ENCODE assay signal across 16 mouse cellular contexts in the genomic region with DNA sequence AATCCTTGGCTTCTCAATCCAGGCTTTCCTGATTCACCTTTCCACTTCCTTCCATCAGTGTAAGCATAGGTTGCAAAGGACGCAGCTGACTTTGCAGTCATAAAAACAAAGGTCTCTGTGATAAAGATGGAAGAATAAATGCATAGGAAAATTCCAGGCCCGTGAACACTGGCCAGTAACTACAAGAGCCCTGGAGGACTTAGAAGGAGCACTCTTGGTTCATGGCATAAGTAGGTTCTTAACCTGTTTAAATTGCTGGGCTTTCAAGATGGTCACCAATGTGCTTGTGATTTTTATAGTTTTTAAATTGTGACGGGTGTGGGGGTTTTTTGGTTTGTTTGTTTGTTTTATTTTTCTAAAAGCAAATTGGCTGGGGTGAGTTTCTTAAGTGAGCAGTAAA. TPM values are rescaled to one million over a fixed set of nuclear protein-coding genes. Genes with fewer than 3 reads are reported as not detected.
A peak's percentile ranks its signal among the peaks of the same experiment; 100 is the strongest.
DNase-seq lines count a peak whose midpoint lies in the region; ATAC-seq and TF ChIP-seq lines count a peak whose summit lies in the region.
"Had no signal": no experiment of that assay in that cellular context is flagged by ENCODE, and none has a peak within 500 bp of the region (broad histone marks: within the 10 kb centered on the region; RNA-seq: fewer than 3 reads in every experiment).

No protein-coding gene starts in this region.

- intact Hi-C loops in heart, postnatal 14 days (cut with DNase I): no loop called here

- H3K27ac ChIP-seq in heart, embryonic 15.5 days: peak overlapping the region; percentile 81
- H3K27ac ChIP-seq in lung, embryonic 14.5 days (ENCODE audit: low read depth): peak overlapping the region; percentile 87; the same call in 1 of the 2 replicates
- peak overlapping the region; percentile 87 for H3K27ac ChIP-seq in embryonic facial prominence, embryonic 15.5 days (replicated peaks)
- peak overlapping the region; percentile 74 for H3K27ac ChIP-seq in small intestine, adult 2 months (ENCODE audit: insufficient read depth, low read depth, low read length)
- no peak overlapping the region for H3K27ac ChIP-seq in forebrain, embryonic 12.5 days
- H3K27ac ChIP-seq: hindbrain, embryonic 15.5 days; liver, embryonic 13.5 days; midbrain, embryonic 12.5 days; neural tube, embryonic 15.5 days had no signal

- no peak overlapping the region for H3K4me2 ChIP-seq in heart, embryonic 15.5 days
- no peak overlapping the region for H3K4me2 ChIP-seq in lung, embryonic 14.5 days
- no peak overlapping the region for H3K4me2 ChIP-seq in embryonic facial prominence, embryonic 15.5 days (replicated peaks)
- no peak overlapping the region for H3K4me2 ChIP-seq in forebrain, embryonic 12.5 days
- H3K4me2 ChIP-seq: hindbrain, embryonic 15.5 days; liver, embryonic 13.5 days; midbrain, embryonic 12.5 days; neural tube, embryonic 15.5 days had no signal

- no peaks in the 10 kb centered on the region for H3K36me3 ChIP-seq in heart, embryonic 15.5 days
- peaks cover 9% of the 10 kb centered on the region; the same call in 1 of the 2 replicates for H3K36me3 ChIP-seq in lung, embryonic 14.5 days (ENCODE audit: insufficient read depth)
- H3K36me3 ChIP-seq in embryonic facial prominence, embryonic 15.5 days: no peaks in the 10 kb centered on the region
- no peaks in the 10 kb centered on the region for H3K36me3 ChIP-seq in small intestine, adult 2 months (ENCODE audit: control insufficient read depth, insufficient read depth, low read length)
- H3K36me3 ChIP-seq in forebrain, embryonic 12.5 days (replicated peaks): no peaks in the 10 kb centered on the region
- H3K36me3 ChIP-seq: hindbrain, embryonic 15.5 days; liver, embryonic 13.5 days; midbrain, embryonic 12.5 days; neural tube, embryonic 15.5 days had no signal

- H3K4me3 ChIP-seq in heart, embryonic 15.5 days: no peak overlapping the region
- no peak overlapping the region for H3K4me3 ChIP-seq in lung, embryonic 14.5 days (ENCODE audit: low read depth, low read length)
- H3K4me3 ChIP-seq in embryonic facial prominence, embryonic 15.5 days (replicated peaks): no peak overlapping the region
- H3K4me3 ChIP-seq in small intestine, adult 2 months (ENCODE audit: low read depth, low read length): no peak overlapping the region
- H3K4me3 ChIP-seq in forebrain, embryonic 12.5 days (replicated peaks): no peak overlapping the region
- H3K4me3 ChIP-seq: hindbrain, embryonic 15.5 days; liver, embryonic 13.5 days; midbrain, embryonic 12.5 days; myocyte; neural tube, embryonic 15.5 days had no signal

- H3K27me3 ChIP-seq in heart, embryonic 15.5 days: no peaks in the 10 kb centered on the region
- no peaks in the 10 kb centered on the region for H3K27me3 ChIP-seq in lung, embryonic 14.5 days (ENCODE audit: insufficient read depth, low read length)
- H3K27me3 ChIP-seq in embryonic facial prominence, embryonic 15.5 days: no peaks in the 10 kb centered on the region
- no peaks in the 10 kb centered on the region for H3K27me3 ChIP-seq in small intestine, adult 2 months (ENCODE audit: control insufficient read depth, insufficient read depth, low read length)
- no peaks in the 10 kb centered on the region for H3K27me3 ChIP-seq in forebrain, embryonic 12.5 days
- H3K27me3 ChIP-seq: hindbrain, embryonic 15.5 days; liver, embryonic 13.5 days; midbrain, embryonic 12.5 days; neural tube, embryonic 15.5 days had no signal

- ATAC-seq in heart, embryonic 15.5 days (replicated peaks; ENCODE audit: insufficient number of reproducible peaks, insufficient read depth, low FRiP score, low read depth): no peak
- ATAC-seq in lung, embryonic 14.5 days (ENCODE audit: insufficient read depth): no peak
- no peak for ATAC-seq in embryonic facial prominence, embryonic 15.5 days (ENCODE audit: insufficient number of reproducible peaks, low FRiP score, low TSS enrichment, low read depth)
- ATAC-seq in forebrain, embryonic 12.5 days (ENCODE audit: low FRiP score): no peak
- ATAC-seq: forebrain, embryonic 14.5 days had no signal

- no peak overlapping the region for H3K9ac ChIP-seq in heart, embryonic 15.5 days
- no peak overlapping the region for H3K9ac ChIP-seq in lung, embryonic 14.5 days
- no peak overlapping the region for H3K9ac ChIP-seq in embryonic facial prominence, embryonic 15.5 days
- H3K9ac ChIP-seq in forebrain, embryonic 12.5 days: no peak overlapping the region
- H3K9ac ChIP-seq: hindbrain, embryonic 15.5 days; liver, embryonic 13.5 days; midbrain, embryonic 12.5 days; neural tube, embryonic 15.5 days had no signal

- peaks cover 94% of the 10 kb centered on the region for H3K4me1 ChIP-seq in heart, embryonic 15.5 days (replicated peaks)
- peaks cover 41% of the 10 kb centered on the region for H3K4me1 ChIP-seq in lung, embryonic 14.5 days (ENCODE audit: insufficient read depth)
- peaks cover 68% of the 10 kb centered on the region for H3K4me1 ChIP-seq in embryonic facial prominence, embryonic 15.5 days
- peaks cover 49% of the 10 kb centered on the region; the same call in 1 of the 2 replicates for H3K4me1 ChIP-seq in small intestine, adult 2 months (ENCODE audit: control insufficient read depth, insufficient read depth, insufficient read length, low read length)
- no peaks in the 10 kb centered on the region for H3K4me1 ChIP-seq in forebrain, embryonic 12.5 days
- H3K4me1 ChIP-seq: midbrain, embryonic 12.5 days had no signal

- WGBS in heart, embryonic 15.5 days: 73% methylated on average over 3 of the region's 3 CpGs
- WGBS in lung, embryonic 14.5 days: 59% methylated on average over 3 of the region's 3 CpGs
- 81% methylated on average over 3 of the region's 3 CpGs for WGBS in embryonic facial prominence, embryonic 15.5 days
- WGBS in small intestine, adult 2 months: 60% methylated on average over 3 of the region's 3 CpGs
- 88% methylated on average over 3 of the region's 3 CpGs for WGBS in forebrain, embryonic 12.5 days

- TF ChIP-seq CTCF in lung, embryonic 14.5 days (IDR thresholded peaks at IDR 0.05; ENCODE audit: low read depth): no peak
- TF ChIP-seq CTCF in small intestine, adult 2 months (IDR thresholded peaks at IDR 0.05; ENCODE audit: extremely low read depth, insufficient read length, insufficient replicate concordance, low read depth, low read length): no peak

- no peak for TF ChIP-seq POLR2A in small intestine, adult 2 months (IDR thresholded peaks at IDR 0.05; ENCODE audit: low read depth, low read length)

- no peak for DNase-seq in heart, postnatal 14 days
- no peak for DNase-seq in lung, embryonic 14.5 days
- no peak for DNase-seq in lung, adult 18-20 months
- DNase-seq: cerebellum, adult 8-10 months; kidney, postnatal 36 days; liver, embryonic 13.5 days; thymus, postnatal 36 days had no signal

- H3K9me3 ChIP-seq in heart, embryonic 15.5 days (replicated peaks): no peaks in the 10 kb centered on the region
- no peaks in the 10 kb centered on the region for H3K9me3 ChIP-seq in lung, embryonic 14.5 days (ENCODE audit: low read depth, low read length)
- no peaks in the 10 kb centered on the region for H3K9me3 ChIP-seq in embryonic facial prominence, embryonic 15.5 days (replicated peaks)
- no peaks in the 10 kb centered on the region for H3K9me3 ChIP-seq in forebrain, embryonic 12.5 days
- H3K9me3 ChIP-seq: hindbrain, embryonic 15.5 days; liver, embryonic 13.5 days; midbrain, embryonic 12.5 days; neural tube, embryonic 15.5 days had no signal

RNA-seq across cellular contexts. Expression of a gene that starts 16.9 kb away (rescaled TPM):
- polyA plus RNA-seq in heart, embryonic 15.5 days (2015; fragmentation: Nextera tagmentation; extraction: Ambion mirVana): 26.7 and 33.6 TPM in 2 replicates
- 10 to 100 TPM; 27.4 to 29.5 TPM for total RNA-seq in heart, postnatal 14 days (2021)
- 33.1 and 35.6 TPM in 2 replicates for polyA plus RNA-seq in lung, embryonic 14.5 days (2014; fragmentation: Nextera tagmentation; extraction: Ambion mirVana)
- polyA plus RNA-seq in embryonic facial prominence, embryonic 15.5 days (2015; fragmentation: Nextera tagmentation; extraction: Ambion mirVana): 27.3 and 28.1 TPM in 2 replicates
- 8.8 and 30.5 TPM in 2 replicates for polyA plus RNA-seq in small intestine, adult 2 months (2012; rRNA removed)
- polyA plus RNA-seq in forebrain, embryonic 12.5 days (2016; fragmentation: Nextera tagmentation; extraction: Ambion mirVana): 5.5 and 5.7 TPM in 2 replicates
